Mouse (Mus musculus) embryonic fibroblast, embryonic 13.5 days (primary cell): ENCODE results near the gene Prickle2. TPM values are rescaled to one million over a fixed set of nuclear protein-coding genes. Genes with fewer than 3 reads are reported as not detected.
A peak's percentile ranks its signal among the peaks of the same experiment; 100 is the strongest.

Experiments
- H3K27ac ChIP-seq: 2 replicates; pipeline ENCODE4 v1.5.1; 2012; ENCODE audit warnings: low read length, control low read depth, inconsistent platforms; ENCODE audit not compliant: insufficient read depth
- H3K4me1 ChIP-seq: 2 replicates; pipeline ENCODE4 v1.6.1; 2011; ENCODE audit warnings: low read length; ENCODE audit not compliant: control insufficient read depth, insufficient read depth
- H3K4me3 ChIP-seq: 2 replicates; pipeline ENCODE4 v1.5.1; 2011; ENCODE audit warnings: mild to moderate bottlenecking, control low read depth, low read length; ENCODE audit not compliant: insufficient read depth
- CTCF ChIP-seq: IDR thresholded peaks from 2 replicates; pipeline ENCODE4 v1.5.1; 2011; ENCODE audit warnings: mild to moderate bottlenecking, control low read depth, low read length, moderate library complexity, borderline replicate concordance; ENCODE audit not compliant: insufficient read depth
- POLR2A ChIP-seq: IDR thresholded peaks from 2 replicates; pipeline ENCODE4 v1.6.1; 2011; ENCODE audit warnings: low read depth, mild to moderate bottlenecking, control low read depth, low read length, moderate library complexity
- polyA plus RNA-seq: library from polyadenylated mRNA; stranded (reverse); fragments of >200 nt; gene quantifications from 2 replicates; pipeline ENCODE4 v1.2.4, GENCODE M21; 2011; ENCODE audit warnings: low read depth; ENCODE audit not compliant: missing spikeins, insufficient read length

Prickle2 gene
- polyA plus RNA-seq, 1 experiment, result 10.4 TPM

DNA sequence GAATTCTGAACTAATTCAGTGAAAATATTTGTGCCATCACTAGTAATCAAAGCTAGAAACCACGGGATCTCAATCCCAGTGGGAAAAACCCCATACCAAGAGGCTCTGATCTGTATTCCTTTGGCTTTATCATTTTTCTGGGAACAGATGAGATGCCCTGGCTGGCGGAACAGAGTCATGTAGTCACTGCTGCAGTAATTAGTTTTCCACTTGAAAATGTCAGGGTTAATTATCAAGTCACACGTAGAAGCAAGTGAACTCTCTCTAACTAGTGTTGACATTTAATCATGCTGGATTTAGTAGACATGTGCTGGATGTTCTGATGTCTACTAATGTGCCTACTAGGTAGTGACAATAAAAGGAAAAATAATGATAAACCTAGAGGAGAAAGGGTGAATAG lies 199.7 kb downstream of the Prickle2 start:
- H3K27ac ChIP-seq, result no peak overlapping the region

DNA sequence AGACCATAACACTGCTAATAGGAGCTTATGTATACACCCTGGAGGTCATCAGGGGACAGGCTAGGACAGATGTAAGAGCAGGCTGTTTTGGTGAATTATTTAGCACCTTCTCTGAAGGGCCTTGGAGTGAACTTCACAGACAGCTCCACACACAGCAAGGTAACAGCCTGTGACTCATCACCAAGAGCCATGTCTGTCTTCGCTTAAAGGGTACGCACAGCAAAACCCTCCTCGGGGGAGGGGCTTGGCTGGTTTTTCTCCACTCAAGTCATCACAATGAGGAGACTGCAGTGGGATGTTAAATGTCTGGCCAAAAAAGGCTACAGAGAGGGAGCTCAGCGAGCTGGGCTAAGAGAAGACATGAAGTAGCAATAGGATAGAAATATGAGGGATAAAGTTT lies 206.5 kb downstream of the Prickle2 start:
- Histone ChIP-seq H3K4me3 (no peak overlapping the region), H3K4me1 (peaks cover 9% of the 10 kb centered on the region), H3K27ac (peak overlapping the region; percentile 48)
- no peak for TF ChIP-seq POLR2A
- no peak for TF ChIP-seq CTCF

More for the DNA sequence above, 199.7 kb downstream of the Prickle2 start:
- Histone ChIP-seq H3K4me3 (no peak overlapping the region), H3K4me1 (no peaks in the 10 kb centered on the region)
- no peak for TF ChIP-seq CTCF

DNA sequence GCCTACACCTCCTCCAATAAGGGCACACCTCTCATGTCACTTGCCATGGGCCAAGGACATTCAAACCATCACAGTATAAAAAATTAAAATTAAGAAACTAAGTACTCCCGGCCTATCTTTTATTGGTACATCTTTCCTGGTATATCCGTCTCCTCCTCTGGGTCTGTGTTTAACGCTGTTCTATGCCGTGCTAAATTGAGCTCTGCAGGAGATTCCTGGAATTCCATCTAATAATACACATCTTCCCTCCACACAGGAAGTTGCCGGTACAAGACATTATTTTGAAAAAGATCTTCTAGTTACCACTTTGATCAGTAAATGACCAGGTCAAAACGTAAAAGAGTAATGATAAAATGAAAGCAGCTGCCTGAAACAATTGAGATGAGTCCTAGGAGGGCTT lies 207.4 kb downstream of the Prickle2 start:
- no peak for TF ChIP-seq CTCF
- TF ChIP-seq POLR2A, result no peak
- Histone ChIP-seq H3K4me3 (no peak overlapping the region), H3K27ac (peak overlapping the region; percentile 48), H3K4me1 (peaks cover 9% of the 10 kb centered on the region)

DNA sequence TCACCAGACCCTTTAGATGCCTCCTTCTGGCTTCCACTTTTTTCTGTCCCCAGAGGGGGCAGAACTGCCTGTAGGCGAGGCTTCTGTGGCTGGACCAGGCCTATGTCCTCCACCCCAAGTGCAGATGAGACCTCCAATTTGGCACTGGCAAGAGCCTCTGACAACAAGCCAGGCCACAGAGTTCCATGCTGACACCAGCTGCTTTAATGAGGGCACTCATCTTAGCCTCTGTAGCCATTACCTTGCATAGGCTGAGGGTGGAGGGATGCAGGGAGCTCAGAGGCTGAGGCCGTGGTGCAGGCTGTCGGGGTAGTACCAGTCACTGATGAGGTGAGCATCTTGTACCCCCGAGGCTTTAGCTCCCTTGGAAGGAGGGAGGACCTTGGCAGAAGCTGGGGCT lies 208.7 kb downstream of the Prickle2 start:
- TF ChIP-seq POLR2A (no peak), CTCF (no peak)
- Histone ChIP-seq H3K4me1 (peaks cover 9% of the 10 kb centered on the region), H3K4me3 (no peak overlapping the region), H3K27ac (no peak overlapping the region)

DNA sequence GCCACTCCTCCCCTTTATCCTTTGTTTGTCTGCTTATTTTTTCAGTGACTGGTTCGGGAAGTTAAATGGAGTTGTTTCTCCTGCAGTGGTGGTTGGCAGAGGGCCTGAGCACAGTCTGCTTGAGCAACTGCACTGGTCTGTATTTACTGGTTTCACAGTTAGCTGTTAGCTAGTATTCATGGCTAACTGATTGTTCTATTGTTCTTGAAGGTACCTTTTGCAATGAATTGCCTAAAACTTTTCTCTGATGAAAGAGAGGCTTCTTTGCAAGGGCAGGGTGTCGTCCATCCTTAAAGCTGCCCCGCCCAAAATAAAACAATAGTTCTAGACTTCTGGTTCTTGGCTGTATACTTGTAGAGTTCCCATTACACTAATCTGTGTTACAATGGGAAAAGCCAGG lies 210.5 kb downstream of the Prickle2 start:
- Histone ChIP-seq H3K27ac (no peak overlapping the region), H3K4me1 (peaks cover 9% of the 10 kb centered on the region), H3K4me3 (no peak overlapping the region)
- TF ChIP-seq CTCF (no peak), POLR2A (no peak)

DNA sequence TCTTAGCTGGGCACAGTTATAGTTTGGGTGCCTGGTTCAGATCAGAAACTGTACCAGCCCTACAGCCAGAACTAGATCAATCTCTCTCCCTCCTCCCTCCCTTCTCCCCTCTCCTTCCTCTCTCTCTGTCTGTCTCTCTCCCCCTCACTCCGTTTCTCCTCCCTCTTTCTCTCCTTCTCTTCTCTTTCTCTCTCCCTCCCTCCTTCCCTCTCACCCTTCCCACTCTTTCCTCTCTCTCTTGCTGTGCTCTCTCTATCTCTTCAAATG lies 224.3 kb downstream of the Prickle2 start:
- Histone ChIP-seq H3K27ac (peak overlapping the region; percentile 87), H3K4me3 (peak overlapping the region; percentile 60), H3K4me1 (peaks cover 9% of the 10 kb centered on the region; the same call in 1 of the 2 replicates)
- TF ChIP-seq POLR2A, result 0 out of 2 replicates have a peak, but pooled peaks have one; percentile 5
- no peak for TF ChIP-seq CTCF

DNA sequence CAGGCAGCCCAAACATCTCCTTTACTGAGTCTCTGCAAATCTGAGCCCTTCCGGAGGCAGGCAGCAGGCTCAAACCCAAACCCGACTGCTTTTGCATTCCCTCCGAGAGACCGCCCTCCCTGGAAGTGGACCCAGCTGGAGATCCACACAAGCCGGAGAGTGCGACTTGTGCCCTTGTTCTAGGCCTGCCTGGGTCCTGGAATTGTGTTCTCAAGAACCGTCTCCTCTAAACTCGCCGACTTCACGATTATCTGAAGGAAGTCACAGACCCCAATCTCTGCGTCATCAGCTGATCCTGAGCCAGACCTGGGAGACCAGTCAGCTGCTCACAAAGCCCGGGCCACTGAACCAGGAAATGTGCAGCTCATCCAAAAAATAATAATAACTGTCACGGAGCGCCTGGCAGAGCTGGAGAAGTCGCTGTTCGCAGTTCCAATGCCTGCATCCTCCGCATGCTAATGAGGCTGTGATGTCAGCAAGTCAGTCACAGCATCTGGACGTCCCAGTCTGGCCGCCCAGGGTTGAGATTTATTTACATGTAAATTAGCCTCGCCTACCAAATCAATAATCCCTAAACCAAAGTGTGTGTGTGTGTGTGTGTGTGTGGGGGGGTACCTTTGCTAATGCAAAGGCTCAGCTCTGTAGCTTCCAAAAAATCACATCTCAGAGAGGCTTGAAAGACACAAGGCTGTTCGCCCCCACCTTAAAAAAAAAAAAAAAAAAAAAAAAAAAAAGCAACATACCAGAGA lies 224.8 kb downstream of the Prickle2 start:
- Histone ChIP-seq H3K4me3 (peak overlapping the region; percentile 60), H3K27ac (peak overlapping the region; percentile 87), H3K4me1 (peaks cover 9% of the 10 kb centered on the region; the same call in 1 of the 2 replicates)
- peak; percentile 42 for TF ChIP-seq POLR2A
- TF ChIP-seq CTCF, result no peak

DNA sequence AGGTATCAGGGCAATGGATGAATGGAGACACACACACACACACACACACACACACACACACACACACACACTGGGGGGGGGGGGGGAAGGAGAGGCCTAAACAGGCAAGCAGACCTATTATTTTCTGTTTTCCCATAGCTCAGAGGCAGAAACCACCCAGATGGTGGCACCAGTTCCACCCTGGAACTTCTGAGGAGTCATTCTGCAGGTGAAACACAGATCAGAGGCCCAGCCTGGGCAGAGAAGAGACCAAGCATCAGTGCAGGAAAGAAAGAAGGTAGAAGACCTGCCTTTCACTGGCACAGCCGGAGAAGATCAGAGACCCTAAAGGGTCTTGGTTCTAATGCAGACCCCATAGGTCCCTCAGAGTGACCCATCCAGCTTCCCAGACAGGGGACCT lies 227.3 kb downstream of the Prickle2 start:
- no peak overlapping the region for H3K27ac ChIP-seq
- no peak overlapping the region for H3K4me3 ChIP-seq
- TF ChIP-seq POLR2A (no peak), CTCF (no peak)
- peaks cover 12% of the 10 kb centered on the region; the same call in 1 of the 2 replicates for H3K4me1 ChIP-seq

DNA sequence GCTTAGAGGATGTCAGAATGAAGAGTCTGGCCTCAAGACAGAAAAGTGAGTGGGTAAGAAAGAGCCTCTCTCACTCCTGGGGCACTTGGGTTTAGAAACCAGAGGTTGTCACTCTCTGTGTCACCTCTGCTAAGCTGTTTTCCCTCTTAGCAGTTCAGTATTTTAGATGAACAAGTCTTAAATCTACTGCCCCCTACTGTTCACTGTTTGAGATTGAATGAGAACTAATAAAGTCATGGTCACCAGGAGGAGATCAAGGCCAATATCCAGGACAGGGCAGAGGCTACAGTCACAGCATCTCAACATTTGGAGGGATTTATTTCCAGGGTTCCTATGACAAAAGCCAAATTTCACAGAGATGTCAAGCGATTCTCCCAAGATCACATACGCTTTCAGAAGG lies 228.3 kb downstream of the Prickle2 start:
- Histone ChIP-seq H3K27ac (no peak overlapping the region), H3K4me3 (no peak overlapping the region), H3K4me1 (peaks cover 12% of the 10 kb centered on the region; the same call in 1 of the 2 replicates)
- TF ChIP-seq POLR2A, result no peak
- no peak for TF ChIP-seq CTCF

DNA sequence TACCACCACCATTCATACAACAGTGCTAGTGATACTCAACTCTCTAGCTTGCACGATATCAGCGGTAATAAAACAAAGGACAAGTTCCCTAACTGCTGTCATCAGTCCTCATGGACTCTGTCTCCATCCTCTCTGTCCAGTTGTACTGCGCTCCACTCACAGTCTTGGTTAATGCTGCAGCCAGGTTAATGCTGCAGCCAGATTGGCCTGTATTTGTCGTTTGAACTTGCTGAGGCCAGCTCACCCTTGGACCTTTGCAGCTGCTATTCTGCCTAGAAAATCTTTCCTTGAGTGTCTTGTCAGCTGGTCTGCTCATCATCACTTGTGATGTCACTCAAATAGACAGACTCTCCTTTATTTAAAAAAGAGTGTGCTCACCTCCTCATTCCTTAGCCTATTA lies 236.5 kb downstream of the Prickle2 start:
- H3K27ac ChIP-seq, result no peak overlapping the region

More for the DNA sequence above, 236.5 kb downstream of the Prickle2 start:
- no peak overlapping the region for H3K4me3 ChIP-seq
- H3K4me1 ChIP-seq, result peaks cover 4% of the 10 kb centered on the region; the same call in 1 of the 2 replicates
- TF ChIP-seq POLR2A (no peak), CTCF (no peak)
